Mouse (Mus musculus): ENCODE results near the gene Gm20388. TPM values are rescaled to one million over a fixed set of nuclear protein-coding genes. Genes with fewer than 3 reads are reported as not detected.

The Gm20388 gene
- polyA plus RNA-seq, 1 experiment from 2014 or later = 4.4 TPM

DNA sequence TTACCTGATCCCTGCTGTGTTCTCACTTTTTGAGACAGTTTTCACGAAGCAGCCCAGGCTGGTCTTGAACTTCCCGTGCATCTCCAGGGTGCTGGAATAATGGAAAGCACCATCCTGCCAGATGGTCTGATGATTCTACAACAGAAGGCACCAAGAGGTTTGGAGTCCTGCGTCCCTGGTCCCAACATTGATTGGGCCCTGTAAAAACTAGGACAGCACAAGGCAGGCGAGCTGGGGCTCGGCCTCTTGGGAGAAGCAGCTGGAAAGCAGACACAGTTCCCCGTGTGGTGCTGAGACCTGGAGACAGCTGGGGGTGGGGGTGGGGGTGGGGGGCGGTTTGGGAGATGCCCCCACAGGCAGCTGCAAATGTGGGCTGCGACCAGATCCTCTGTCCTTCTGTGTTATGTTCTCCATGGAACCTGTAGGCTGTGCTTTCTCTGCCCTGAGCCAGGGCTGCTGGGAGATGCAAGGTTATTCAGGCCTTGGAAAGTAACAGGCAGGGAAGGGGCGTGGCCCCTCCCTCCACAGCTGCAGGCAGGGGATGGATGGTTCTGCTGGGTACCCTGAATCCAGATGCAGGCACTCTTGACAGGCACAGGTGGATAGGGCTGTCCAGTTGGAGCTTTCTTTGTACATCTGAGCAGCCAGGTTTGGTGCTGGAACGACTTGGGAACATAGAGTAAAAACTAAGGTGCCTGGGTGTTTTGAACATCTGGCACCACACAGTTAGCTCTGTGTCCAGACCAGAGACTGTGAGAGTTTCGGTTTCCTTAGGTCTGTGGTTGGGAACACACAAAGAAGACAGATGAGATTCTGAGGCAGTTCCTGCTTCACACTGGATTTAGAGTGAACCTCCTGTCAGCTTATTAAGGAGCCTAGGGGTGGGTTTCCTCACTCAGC lies 314.1 kb downstream of the Gm20388 start:
- Histone ChIP-seq H3K4me3 (replicated peaks) (no peak overlapping the region), H3K9me3 (no peaks in the 10 kb centered on the region), H3K27ac (peak overlapping the region; percentile 35; the same call in 1 of the 2 replicates), H3K36me3 (no peaks in the 10 kb centered on the region), H3K27me3 (peaks cover 15% of the 10 kb centered on the region), H3K4me1 (replicated peaks) (peaks cover 60% of the 10 kb centered on the region), H3K4me2 (replicated peaks) (no peak overlapping the region), H3K9ac (replicated peaks) (no peak overlapping the region)
- WGBS = 44% methylated on average over 11 of the region's 11 CpGs
- no peak for ATAC-seq

DNA sequence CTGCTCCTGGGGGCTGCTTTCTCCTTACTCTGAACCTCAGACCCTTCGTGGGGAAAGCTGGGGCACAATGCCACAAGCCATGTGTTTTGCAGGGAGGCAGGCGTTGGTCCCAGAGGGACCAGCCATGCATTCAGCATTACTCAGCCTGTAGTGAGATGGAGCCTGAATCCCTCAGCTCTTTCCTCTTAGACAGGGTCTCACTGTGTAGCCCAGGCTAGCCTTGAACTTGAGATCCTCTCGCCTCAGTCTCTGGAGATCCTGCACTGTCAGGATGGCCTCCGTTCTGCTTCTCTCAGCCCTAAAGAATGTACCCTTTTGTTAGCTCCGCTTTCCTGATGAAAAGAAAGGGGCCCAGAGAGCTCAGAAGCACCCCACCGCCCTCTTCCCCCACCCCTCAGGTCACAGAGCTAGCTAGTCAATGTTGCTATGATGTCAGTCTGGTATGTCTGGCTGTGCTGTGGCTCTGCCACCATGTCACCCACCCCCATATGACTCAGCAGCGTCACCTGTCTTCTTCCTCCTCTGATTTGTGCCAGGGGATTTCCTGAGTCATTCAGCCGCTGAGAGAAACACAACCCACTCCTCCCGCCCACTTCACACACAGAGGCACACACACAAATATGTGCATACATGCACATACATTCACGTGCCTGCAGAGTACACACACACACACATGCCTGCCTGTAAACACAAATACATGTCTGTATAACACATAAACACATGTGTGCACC lies 314.9 kb downstream of the Gm20388 start:
- H3K36me3 ChIP-seq = no peaks in the 10 kb centered on the region
- no peak overlapping the region for H3K9ac ChIP-seq (replicated peaks)
- peaks cover 68% of the 10 kb centered on the region for H3K4me1 ChIP-seq (replicated peaks)
- H3K4me3 ChIP-seq (replicated peaks) = no peak overlapping the region
- peaks cover 23% of the 10 kb centered on the region for H3K27me3 ChIP-seq
- H3K27ac ChIP-seq = peak overlapping the region; percentile 35; the same call in 1 of the 2 replicates
- no peaks in the 10 kb centered on the region for H3K9me3 ChIP-seq
- no peak overlapping the region for H3K4me2 ChIP-seq (replicated peaks)
- WGBS = 23% methylated on average over 10 of the region's 10 CpGs
- ATAC-seq = no peak

DNA sequence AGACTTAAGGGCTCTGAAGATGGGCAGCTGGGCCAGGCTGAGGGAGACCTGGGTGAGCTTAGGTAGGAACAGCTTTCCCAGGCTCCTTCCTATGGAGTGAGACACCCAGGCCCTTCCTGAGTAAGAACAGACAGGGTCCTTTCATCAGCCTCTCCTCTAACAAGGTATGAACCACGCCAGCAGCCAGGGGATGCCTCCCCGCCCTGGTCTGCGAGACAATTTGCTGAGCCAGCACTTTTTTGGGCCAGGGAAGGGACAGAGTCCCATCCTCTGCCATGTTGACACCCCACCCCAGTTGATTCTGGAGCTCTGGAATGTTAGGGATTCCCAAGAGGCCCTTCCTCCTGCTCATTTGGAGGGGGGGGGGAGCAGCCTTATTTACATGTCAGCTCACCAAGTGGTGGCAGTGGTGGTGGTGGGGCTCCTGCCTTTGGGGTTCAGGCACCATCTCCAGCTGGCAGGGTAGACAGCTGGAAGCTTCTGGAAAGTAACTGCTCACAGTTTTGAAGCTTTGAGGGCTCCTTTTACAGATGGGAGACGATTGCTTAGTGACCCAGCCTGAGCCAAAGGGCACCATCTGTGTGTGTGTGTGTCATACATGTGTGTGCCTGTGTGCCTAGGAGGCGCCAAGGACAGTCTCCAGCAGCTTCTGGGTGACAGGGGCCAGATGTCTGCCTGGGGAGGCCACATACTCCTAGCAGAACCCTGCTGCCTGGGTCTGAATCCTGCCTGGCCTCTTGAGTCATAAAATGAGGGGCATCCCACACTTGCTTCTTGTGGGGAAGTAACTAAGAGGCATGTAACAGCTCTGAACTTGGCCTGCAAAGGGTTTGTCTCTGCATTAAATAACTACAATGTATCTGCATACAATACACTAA lies 316.3 kb downstream of the Gm20388 start:
- H3K27ac ChIP-seq = no peak overlapping the region; the same call in 1 of the 2 replicates
- H3K4me3 ChIP-seq (replicated peaks) = no peak overlapping the region
- 52% methylated on average over 5 of the region's 5 CpGs for WGBS
- H3K27me3 ChIP-seq = peaks cover 36% of the 10 kb centered on the region
- H3K4me1 ChIP-seq (replicated peaks) = peaks cover 82% of the 10 kb centered on the region
- no peak for ATAC-seq
- H3K4me2 ChIP-seq (replicated peaks) = peak overlapping the region; percentile 73; the same call in 1 of the 2 replicates
- no peaks in the 10 kb centered on the region for H3K9me3 ChIP-seq
- no peaks in the 10 kb centered on the region for H3K36me3 ChIP-seq
- H3K9ac ChIP-seq (replicated peaks) = no peak overlapping the region

DNA sequence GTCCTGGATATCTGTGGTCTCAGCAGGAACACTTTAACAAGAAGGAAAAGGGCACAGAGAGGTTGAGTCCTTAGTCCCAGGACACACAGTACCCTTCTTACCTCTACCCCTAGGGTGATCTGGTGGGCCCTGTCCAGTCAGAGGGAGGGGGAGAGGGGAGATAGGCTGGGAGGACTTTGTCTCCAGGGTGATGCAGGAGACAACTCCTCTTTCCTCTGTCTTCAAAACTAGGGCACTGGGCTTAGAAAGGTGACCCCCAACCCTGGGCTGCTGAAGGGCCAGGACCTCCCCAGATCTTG lies 316.9 kb downstream of the Gm20388 start:
- peaks cover 41% of the 10 kb centered on the region for H3K27me3 ChIP-seq
- peak overlapping the region; percentile 61 for H3K27ac ChIP-seq
- H3K4me1 ChIP-seq (replicated peaks) = peaks cover 82% of the 10 kb centered on the region
- H3K9ac ChIP-seq (replicated peaks) = no peak overlapping the region; the same call in 1 of the 2 replicates
- peak overlapping the region; percentile 73 for H3K4me2 ChIP-seq (replicated peaks)
- H3K36me3 ChIP-seq = no peaks in the 10 kb centered on the region
- peak overlapping the region; percentile 61 for H3K4me3 ChIP-seq (replicated peaks)
- ATAC-seq = 0 out of 2 replicates have a peak, but pooled peaks have one; percentile 4
- H3K9me3 ChIP-seq = no peaks in the 10 kb centered on the region

DNA sequence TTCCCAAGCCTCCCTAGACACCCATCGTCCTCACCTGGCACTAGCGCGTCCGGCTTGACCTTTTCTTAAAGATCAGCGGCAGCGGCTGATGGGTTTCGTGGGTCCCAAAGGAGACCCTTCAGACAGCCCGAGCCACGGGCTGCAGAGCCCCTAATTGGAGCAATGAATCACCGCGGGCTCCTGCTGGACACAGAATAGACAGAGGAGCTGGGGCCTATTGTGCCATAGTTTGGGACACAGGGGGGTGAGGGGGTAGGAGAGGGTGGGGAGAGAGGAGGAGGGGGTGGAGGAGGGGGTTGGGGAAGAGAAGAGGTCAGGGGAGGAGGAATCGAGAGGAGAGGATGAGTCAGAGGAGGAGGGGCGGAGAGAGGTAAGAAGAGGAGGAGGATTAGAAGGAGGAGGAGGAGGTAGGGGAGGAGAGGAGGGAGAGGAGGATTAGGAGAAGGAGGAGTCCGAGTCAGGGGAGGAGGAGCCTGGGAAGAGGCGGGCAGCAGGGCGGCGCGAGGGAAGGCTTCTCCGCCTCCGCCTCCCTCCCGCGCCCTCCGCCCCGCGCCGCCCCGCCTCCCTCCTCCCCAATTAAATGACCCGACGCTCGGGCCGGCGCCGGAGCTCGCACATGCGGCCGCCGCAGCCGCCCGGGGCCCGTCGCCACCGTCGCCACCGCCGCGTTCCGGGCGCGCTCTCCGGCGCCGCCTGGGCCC lies 317.4 kb downstream of the Gm20388 start, which contains the start of gene Gse1:
Gene Gse1, plus strand, starts transcription at position 566 of the 701 bp plus-strand sequence.
- H3K4me1 ChIP-seq (replicated peaks) = peaks cover 82% of the 10 kb centered on the region
- H3K27ac ChIP-seq = peak within 1 kb of the TSS; percentile 70
- peaks cover 41% of the 10 kb centered on the region for H3K27me3 ChIP-seq
- H3K36me3 ChIP-seq = no peaks in the 10 kb centered on the region
- H3K9me3 ChIP-seq = no peaks in the 10 kb centered on the region
- peak; percentile 46 for ATAC-seq
- H3K4me3 ChIP-seq (replicated peaks) = peak within 1 kb of the TSS; percentile 61
- peak within 1 kb of the TSS; percentile 73 for H3K4me2 ChIP-seq (replicated peaks)
- H3K9ac ChIP-seq (replicated peaks) = peak within 1 kb of the TSS; percentile 77
- WGBS = 1% methylated on average over 37 of the region's 52 CpGs

DNA sequence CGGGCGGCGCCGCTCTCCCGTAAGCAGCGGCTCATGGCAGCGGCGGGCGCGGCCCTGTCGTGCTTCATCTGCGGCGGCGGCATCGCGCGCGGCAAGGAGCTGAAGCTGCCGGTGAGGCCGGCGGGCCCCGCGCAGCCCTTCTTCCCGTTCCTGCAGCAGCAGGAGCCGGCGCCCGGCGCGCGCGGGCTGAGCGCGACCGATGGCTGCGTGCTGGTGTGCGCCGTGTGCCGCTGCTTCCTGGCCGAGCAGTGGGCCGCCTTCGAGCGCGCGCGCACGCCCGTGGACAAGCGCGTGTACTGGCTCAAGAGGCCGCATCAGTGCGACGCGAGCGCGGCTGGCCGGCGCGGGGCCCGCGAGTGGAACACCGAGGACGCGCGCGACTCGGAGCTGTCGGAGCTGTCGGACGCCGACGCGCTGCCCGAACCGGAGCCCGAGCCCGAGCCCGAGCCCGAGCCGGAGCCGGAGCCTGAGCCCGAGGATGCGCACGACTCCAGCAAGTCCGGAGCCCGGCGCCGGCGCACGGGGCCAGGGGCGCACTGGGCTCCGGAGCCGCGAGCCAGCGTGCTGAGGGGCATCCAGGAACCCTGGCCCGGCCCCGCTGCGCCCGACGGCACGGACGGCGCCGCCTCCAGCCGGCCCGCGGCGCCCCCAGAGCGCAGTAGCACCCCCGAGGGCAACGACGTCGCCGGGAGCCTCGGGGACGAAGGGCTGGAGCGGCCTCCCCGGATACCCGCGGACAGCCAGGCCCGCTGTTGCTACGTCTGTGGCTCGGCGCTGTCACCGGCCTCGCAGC lies 318.3 kb downstream of the Gm20388 start:
- ATAC-seq = peak; percentile 57
- Histone ChIP-seq H3K4me3 (replicated peaks) (peak overlapping the region; percentile 61), H3K36me3 (no peaks in the 10 kb centered on the region), H3K4me1 (replicated peaks) (peaks cover 87% of the 10 kb centered on the region), H3K4me2 (replicated peaks) (peak overlapping the region; percentile 73), H3K27ac (peak overlapping the region; percentile 70), H3K9me3 (no peaks in the 10 kb centered on the region), H3K9ac (replicated peaks) (peak overlapping the region; percentile 77), H3K27me3 (peaks cover 41% of the 10 kb centered on the region)
- WGBS = under 1% methylated on average over 88 of the region's 125 CpGs

DNA sequence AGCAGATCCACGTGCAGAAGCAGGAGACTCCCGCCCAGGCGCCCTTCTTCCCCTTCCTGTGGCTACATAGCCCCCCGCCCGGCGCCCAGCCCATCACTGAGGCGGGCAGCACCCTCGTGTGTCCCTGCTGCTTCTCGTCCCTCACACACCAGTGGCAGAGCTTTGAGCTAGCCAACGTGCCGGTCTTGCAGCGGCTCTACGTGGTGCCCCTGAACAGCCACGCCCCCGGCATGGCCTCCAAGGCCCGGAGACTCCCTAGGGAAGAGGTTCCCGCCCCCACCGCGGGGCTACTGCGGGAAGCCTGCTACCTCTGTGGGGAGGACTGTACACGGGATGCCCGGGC lies 318.9 kb downstream of the Gm20388 start:
- Histone ChIP-seq H3K9ac (replicated peaks) (peak overlapping the region; percentile 77), H3K27me3 (peaks cover 41% of the 10 kb centered on the region), H3K4me3 (replicated peaks) (peak overlapping the region; percentile 61), H3K36me3 (no peaks in the 10 kb centered on the region), H3K27ac (peak overlapping the region; percentile 70; the same call in 1 of the 2 replicates), H3K4me1 (replicated peaks) (peaks cover 90% of the 10 kb centered on the region), H3K4me2 (replicated peaks) (peak overlapping the region; percentile 73), H3K9me3 (no peaks in the 10 kb centered on the region)
- ATAC-seq = peak; percentile 18; the same call in 1 of the 2 replicates
- 3% methylated on average over 22 of the region's 22 CpGs for WGBS

DNA sequence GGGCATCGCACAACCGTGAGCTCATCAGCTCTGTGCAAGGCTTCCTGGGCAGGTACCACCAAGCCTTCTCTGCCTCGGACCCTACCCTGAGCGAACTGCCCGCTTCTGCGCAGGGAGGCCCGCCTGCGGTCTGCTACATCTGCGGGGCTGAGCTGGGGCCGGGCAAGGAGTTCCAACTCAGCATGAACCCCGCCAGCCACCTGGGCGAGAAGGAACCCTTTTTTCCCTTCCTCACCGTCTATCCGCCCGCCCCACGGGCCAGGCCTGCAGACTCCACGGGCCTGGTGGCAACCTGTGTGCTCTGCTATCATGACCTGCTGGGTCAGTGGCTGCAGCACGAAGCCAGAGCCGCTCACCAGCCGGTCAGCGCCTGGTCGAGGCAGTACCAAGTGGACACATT lies 319.4 kb downstream of the Gm20388 start:
- peaks cover 41% of the 10 kb centered on the region for H3K27me3 ChIP-seq
- peaks cover 90% of the 10 kb centered on the region for H3K4me1 ChIP-seq (replicated peaks)
- ATAC-seq = peak; percentile 24; the same call in 1 of the 2 replicates
- peak overlapping the region; percentile 73 for H3K4me2 ChIP-seq (replicated peaks)
- no peaks in the 10 kb centered on the region for H3K9me3 ChIP-seq
- no peak overlapping the region for H3K27ac ChIP-seq
- peak overlapping the region; percentile 77 for H3K9ac ChIP-seq (replicated peaks)
- no peaks in the 10 kb centered on the region for H3K36me3 ChIP-seq
- H3K4me3 ChIP-seq (replicated peaks) = peak overlapping the region; percentile 61
- 8% methylated on average over 22 of the region's 22 CpGs for WGBS

DNA sequence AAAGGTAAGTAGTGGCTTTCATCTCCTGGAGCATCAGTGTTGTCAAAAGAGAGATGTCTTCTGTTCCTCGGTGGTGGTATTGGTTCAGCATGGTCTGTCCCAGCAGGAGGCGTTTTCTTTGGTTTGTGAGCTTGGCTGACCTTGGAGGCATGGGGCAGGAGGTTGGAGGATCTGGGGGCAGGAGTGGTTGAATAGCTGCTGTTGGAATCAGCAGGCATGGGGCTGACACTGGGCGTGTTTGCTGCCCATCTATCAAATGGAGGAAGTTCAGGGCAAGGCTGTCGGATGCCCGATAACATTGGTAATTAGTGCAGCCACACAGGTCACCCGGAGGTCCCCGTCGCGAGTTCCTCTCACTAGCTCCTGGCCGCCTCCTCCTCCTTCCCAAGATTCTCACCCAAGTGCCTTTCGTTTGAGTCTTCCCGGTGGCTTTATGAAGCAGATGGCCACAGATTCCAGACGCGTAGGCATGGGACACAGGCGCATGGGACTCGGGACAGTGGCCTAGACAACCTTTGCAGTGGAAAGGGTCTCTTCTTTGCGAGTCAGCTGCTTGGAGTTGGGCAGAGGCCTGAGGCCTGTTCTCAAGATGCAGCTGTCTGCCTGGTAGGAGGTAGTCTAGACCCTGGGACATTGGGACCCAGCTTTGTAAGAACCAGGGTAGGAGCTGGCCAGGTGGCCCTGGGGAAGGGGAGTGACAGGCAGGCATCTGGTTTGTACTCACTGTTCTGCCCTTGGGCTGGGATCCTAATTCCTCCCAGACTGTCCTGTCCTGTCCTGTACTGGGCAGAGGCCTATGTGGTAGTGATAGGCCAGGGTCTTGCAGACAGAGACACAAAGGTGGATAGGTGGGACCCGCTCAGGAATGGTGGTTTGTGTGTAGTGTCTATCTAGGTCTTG lies 320.3 kb downstream of the Gm20388 start:
- Histone ChIP-seq H3K36me3 (no peaks in the 10 kb centered on the region), H3K27ac (no peak overlapping the region), H3K9ac (replicated peaks) (peak overlapping the region; percentile 77), H3K27me3 (peaks cover 41% of the 10 kb centered on the region), H3K4me1 (replicated peaks) (peaks cover 84% of the 10 kb centered on the region), H3K4me2 (replicated peaks) (peak overlapping the region; percentile 73), H3K9me3 (no peaks in the 10 kb centered on the region), H3K4me3 (replicated peaks) (peak overlapping the region; percentile 61)
- 33% methylated on average over 18 of the region's 18 CpGs for WGBS
- ATAC-seq = no peak

DNA sequence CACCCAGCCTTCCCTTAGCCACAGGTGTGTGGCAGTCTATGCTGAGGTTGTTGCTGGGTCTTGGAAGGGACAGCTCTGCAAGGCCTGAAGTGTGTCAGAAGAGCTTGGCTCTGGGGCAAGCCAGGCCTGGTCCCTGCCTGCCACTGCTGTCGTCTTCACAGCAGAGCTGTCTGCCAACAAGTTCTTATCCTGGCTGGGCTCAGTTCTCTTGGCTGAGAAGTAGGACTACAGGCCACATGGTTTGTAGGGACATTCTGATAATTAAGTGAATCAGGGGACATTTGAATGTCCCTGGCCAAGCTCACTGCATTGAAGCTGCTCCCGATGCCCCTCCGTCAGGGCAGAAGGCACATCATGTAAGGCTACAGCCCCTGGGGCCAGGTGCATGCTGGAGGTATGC lies 321.2 kb downstream of the Gm20388 start:
- peak overlapping the region; percentile 61 for H3K4me3 ChIP-seq (replicated peaks)
- no peaks in the 10 kb centered on the region for H3K9me3 ChIP-seq

More for the DNA sequence above, 321.2 kb downstream of the Gm20388 start:
- no peak for ATAC-seq
- peak overlapping the region; percentile 77; the same call in 1 of the 2 replicates for H3K9ac ChIP-seq (replicated peaks)
- no peak overlapping the region for H3K27ac ChIP-seq
- 66% methylated on average over 3 of the region's 3 CpGs for WGBS
- peak overlapping the region; percentile 73 for H3K4me2 ChIP-seq (replicated peaks)
- H3K27me3 ChIP-seq = peaks cover 39% of the 10 kb centered on the region
- H3K36me3 ChIP-seq = no peaks in the 10 kb centered on the region
- H3K4me1 ChIP-seq (replicated peaks) = peaks cover 75% of the 10 kb centered on the region

Measured in midbrain, embryonic 13.5 days (tissue).